Mouse (Mus musculus): ENCODE data around the gene Scap. TPM values are rescaled to one million over a fixed set of nuclear protein-coding genes. Genes with fewer than 3 reads are reported as not detected.

Gene Scap
- polyA plus RNA-seq, 1 experiment from 2014 or later: 24.5 TPM

DNA sequence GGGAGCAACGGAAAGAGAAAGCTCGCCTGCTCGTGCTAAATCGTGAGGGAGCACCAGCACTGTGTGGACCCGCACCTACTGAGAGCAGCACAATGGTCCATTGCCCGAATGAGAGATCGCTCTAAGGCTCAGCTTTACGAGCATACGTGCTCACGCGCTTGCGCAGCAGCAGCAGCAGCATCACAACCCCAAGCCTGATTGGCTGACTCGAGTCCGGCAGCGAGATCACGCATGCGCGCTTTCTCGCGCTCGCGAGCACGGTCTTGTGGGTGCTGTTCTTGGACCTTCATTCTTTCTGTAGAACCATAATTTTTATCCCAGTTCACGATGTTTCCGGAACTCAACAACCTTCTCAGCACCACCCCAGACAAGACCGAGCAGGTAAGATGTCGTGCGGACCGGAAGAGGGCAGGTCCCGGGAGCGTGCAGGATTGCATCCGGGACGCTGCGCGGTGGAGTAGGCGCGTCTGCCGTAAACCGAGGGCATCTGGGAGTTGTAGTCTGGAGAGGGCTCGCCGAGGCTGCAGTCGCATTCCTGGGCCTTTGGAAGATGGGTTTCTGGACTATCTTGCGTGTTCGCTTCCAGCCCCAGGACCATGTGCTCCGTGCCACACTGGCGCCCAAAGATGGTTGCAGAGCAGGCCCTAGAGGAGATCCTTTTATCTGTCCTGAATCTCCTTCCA, 28.0 kb upstream of the Scap start, which contains the start of gene Elp6:
Gene Elp6 (plus strand): TSS at position 205 of the 683 bp plus-strand sequence.
- no peaks in the 10 kb centered on the region for H3K9me3 ChIP-seq (replicated peaks; ENCODE audit: control insufficient read depth, low read length)
- peak within 1 kb of the TSS; percentile 94 for H3K27ac ChIP-seq (ENCODE audit: low read depth, low read length)
- 0 out of 2 replicates have a peak, but pooled peaks cover 4% of the 10 kb centered on the region for H3K4me1 ChIP-seq (ENCODE audit: control insufficient read depth, insufficient read depth, low read length)
- under 1% methylated on average over 46 of the region's 46 CpGs for WGBS
- H3K9ac ChIP-seq (ENCODE audit: low read length): peak within 1 kb of the TSS; percentile 74
- H3K36me3 ChIP-seq (ENCODE audit: control insufficient read depth, insufficient read depth, low read length): peaks cover 3% of the 10 kb centered on the region
- H3K4me3 ChIP-seq (ENCODE audit: low read depth, low read length): peak within 1 kb of the TSS; percentile 49
- ATAC-seq (peak; percentile 99), DNase-seq (ENCODE audit: low spot score) (peak; percentile 97)
- peak within 1 kb of the TSS; percentile 81 for H3K4me2 ChIP-seq (ENCODE audit: low read length)
- no peaks in the 10 kb centered on the region for H3K27me3 ChIP-seq (replicated peaks; ENCODE audit: control insufficient read depth, insufficient read depth, low read length)

DNA sequence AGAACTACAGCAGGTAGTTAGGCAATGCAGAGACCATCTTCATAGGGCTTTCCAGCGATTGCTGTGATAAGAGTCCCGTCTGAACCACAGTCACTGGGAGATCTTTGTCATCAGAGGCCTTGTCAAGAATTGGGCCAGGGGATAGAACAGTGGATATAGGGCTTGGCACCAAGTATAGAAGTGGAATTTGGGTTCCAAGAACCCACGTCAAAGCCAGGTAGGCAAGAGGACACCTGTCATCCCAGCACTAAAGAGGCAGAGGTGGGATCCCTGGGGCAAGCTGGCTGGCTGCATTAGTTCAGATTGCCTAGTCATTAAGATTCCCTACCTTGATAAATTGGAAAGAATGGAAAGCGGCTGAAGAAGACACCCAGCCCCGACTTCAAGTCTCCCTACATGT, 26.7 kb upstream of the Scap start:
- Histone ChIP-seq H3K27me3 (replicated peaks; ENCODE audit: control insufficient read depth, insufficient read depth, low read length) (no peaks in the 10 kb centered on the region), H3K36me3 (ENCODE audit: control insufficient read depth, insufficient read depth, low read length) (peaks cover 13% of the 10 kb centered on the region), H3K4me3 (ENCODE audit: low read depth, low read length) (no peak overlapping the region), H3K9ac (ENCODE audit: low read length) (no peak overlapping the region; the same call in 1 of the 2 replicates), H3K27ac (ENCODE audit: low read depth, low read length) (no peak overlapping the region), H3K4me2 (ENCODE audit: low read length) (no peak overlapping the region; the same call in 1 of the 2 replicates), H3K4me1 (ENCODE audit: control insufficient read depth, insufficient read depth, low read length) (0 out of 2 replicates have a peak, but pooled peaks cover 4% of the 10 kb centered on the region), H3K9me3 (replicated peaks; ENCODE audit: control insufficient read depth, low read length) (no peaks in the 10 kb centered on the region)
- DNase-seq (ENCODE audit: low spot score) (no peak), ATAC-seq (no peak)
- 96% methylated on average over 5 of the region's 5 CpGs for WGBS

- Histone ChIP-seq H3K4me1 (ENCODE audit: control insufficient read depth, insufficient read depth, low read length) (no peaks in the 10 kb centered on the region), H3K4me3 (ENCODE audit: low read depth, low read length) (no peak overlapping the region), H3K9ac (ENCODE audit: low read length) (no peak overlapping the region), H3K9me3 (replicated peaks; ENCODE audit: control insufficient read depth, low read length) (no peaks in the 10 kb centered on the region), H3K4me2 (ENCODE audit: low read length) (no peak overlapping the region), H3K36me3 (ENCODE audit: control insufficient read depth, insufficient read depth, low read length) (peaks cover 68% of the 10 kb centered on the region), H3K27me3 (replicated peaks; ENCODE audit: control insufficient read depth, insufficient read depth, low read length) (no peaks in the 10 kb centered on the region), H3K27ac (ENCODE audit: low read depth, low read length) (no peak overlapping the region)
- no peak for ATAC-seq
- DNase-seq (ENCODE audit: low spot score): no peak
- 89% methylated on average over 5 of the region's 5 CpGs for WGBS
Measured at GRCm38 (mm10) chr9:110314706-110315105, 18.4 kb upstream of the Scap start.

- Histone ChIP-seq H3K9me3 (replicated peaks; ENCODE audit: control insufficient read depth, low read length) (no peaks in the 10 kb centered on the region), H3K4me3 (ENCODE audit: low read depth, low read length) (no peak overlapping the region), H3K9ac (ENCODE audit: low read length) (no peak overlapping the region), H3K27me3 (replicated peaks; ENCODE audit: control insufficient read depth, insufficient read depth, low read length) (no peaks in the 10 kb centered on the region), H3K27ac (ENCODE audit: low read depth, low read length) (no peak overlapping the region), H3K4me2 (ENCODE audit: low read length) (no peak overlapping the region), H3K4me1 (ENCODE audit: control insufficient read depth, insufficient read depth, low read length) (no peaks in the 10 kb centered on the region), H3K36me3 (ENCODE audit: control insufficient read depth, insufficient read depth, low read length) (peaks cover 68% of the 10 kb centered on the region)
- DNase-seq (ENCODE audit: low spot score): no peak
- no peak for ATAC-seq
- 95% methylated on average over 6 of the region's 6 CpGs for WGBS
Measured at GRCm38 (mm10) chr9:110315410-110315809, 17.7 kb upstream of the Scap start.

DNA sequence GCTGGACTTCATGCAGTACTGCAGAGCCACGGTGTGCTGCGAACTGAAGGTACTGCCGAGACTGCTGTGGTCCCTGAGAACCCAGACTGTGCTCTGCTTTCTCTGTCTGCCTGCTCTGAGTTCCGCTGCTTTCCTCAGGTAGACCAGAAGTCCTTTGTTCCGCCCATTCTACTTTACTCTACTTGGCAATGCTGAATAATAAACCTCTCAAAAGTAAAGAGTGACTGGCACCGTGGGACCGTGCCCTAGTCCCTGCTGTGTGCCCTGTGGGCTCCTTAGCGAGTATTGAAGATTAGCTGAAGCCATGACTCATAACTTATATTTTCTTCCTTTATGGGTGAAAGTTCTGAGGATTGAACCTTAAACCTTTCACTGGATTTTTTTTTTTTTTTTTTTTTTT, 17.2 kb upstream of the Scap start:
- peaks cover 66% of the 10 kb centered on the region for H3K36me3 ChIP-seq (ENCODE audit: control insufficient read depth, insufficient read depth, low read length)

DNA sequence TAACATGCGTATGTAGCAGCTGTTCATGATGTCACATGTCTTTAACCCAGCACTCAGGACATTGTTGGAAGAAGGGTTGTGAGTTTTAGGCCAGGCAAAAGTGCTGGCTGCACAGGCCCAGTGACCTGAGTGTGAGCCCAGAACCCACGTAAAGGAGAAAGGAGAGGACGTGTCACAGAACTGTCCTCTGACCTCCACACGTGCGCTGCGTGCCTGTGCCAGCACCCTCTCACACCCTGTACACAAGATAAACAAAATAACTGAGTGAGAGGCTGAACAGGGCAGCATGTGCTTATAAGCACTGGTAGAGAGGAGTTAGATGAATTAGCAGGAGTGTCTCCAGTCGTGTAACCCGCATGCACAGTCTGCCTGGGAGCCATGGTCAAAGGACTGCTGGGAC, 16.6 kb upstream of the Scap start:
- no peak for ATAC-seq
- H3K27ac ChIP-seq (ENCODE audit: low read depth, low read length): no peak overlapping the region
- H3K4me3 ChIP-seq (ENCODE audit: low read depth, low read length): no peak overlapping the region
- H3K4me1 ChIP-seq (ENCODE audit: control insufficient read depth, insufficient read depth, low read length): no peaks in the 10 kb centered on the region
- DNase-seq (ENCODE audit: low spot score): no peak
- H3K9ac ChIP-seq (ENCODE audit: low read length): no peak overlapping the region
- H3K36me3 ChIP-seq (ENCODE audit: control insufficient read depth, insufficient read depth, low read length): peaks cover 67% of the 10 kb centered on the region
- 96% methylated on average over 8 of the region's 8 CpGs for WGBS
- no peaks in the 10 kb centered on the region for H3K27me3 ChIP-seq (replicated peaks; ENCODE audit: control insufficient read depth, insufficient read depth, low read length)
- no peaks in the 10 kb centered on the region for H3K9me3 ChIP-seq (replicated peaks; ENCODE audit: control insufficient read depth, low read length)
- no peak overlapping the region for H3K4me2 ChIP-seq (ENCODE audit: low read length)

More for the DNA sequence above, 17.2 kb upstream of the Scap start:
- 94% methylated on average over 8 of the region's 8 CpGs for WGBS
- Histone ChIP-seq H3K4me2 (ENCODE audit: low read length) (no peak overlapping the region), H3K4me3 (ENCODE audit: low read depth, low read length) (no peak overlapping the region), H3K4me1 (ENCODE audit: control insufficient read depth, insufficient read depth, low read length) (no peaks in the 10 kb centered on the region), H3K27me3 (replicated peaks; ENCODE audit: control insufficient read depth, insufficient read depth, low read length) (no peaks in the 10 kb centered on the region), H3K27ac (ENCODE audit: low read depth, low read length) (no peak overlapping the region), H3K9ac (ENCODE audit: low read length) (no peak overlapping the region), H3K9me3 (replicated peaks; ENCODE audit: control insufficient read depth, low read length) (no peaks in the 10 kb centered on the region)
- DNase-seq (ENCODE audit: low spot score) (no peak), ATAC-seq (no peak)

DNA sequence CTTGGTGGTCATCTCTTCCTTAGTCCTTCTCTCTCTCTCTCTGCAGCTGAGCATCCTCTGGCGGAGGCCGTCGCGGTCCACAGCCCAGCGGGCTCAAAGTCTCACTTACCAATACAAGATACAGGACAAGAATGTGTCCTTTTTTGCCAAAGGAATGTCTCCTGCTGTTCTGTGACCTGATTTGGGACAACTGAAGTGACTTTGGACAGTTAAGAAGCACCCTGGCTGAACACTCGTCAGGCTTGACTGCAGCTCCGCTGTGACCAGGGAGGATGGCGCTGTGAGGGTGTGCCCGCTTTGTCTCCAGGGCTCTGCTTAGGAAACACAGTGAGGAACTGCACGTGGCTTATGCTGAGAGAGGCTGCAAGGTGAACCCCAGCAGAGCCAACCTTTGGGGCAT, 12.3 kb upstream of the Scap start:
- Histone ChIP-seq H3K27ac (ENCODE audit: low read depth, low read length) (no peak overlapping the region), H3K4me3 (ENCODE audit: low read depth, low read length) (no peak overlapping the region), H3K36me3 (ENCODE audit: control insufficient read depth, insufficient read depth, low read length) (peaks cover 35% of the 10 kb centered on the region), H3K9ac (ENCODE audit: low read length) (no peak overlapping the region), H3K27me3 (replicated peaks; ENCODE audit: control insufficient read depth, insufficient read depth, low read length) (no peaks in the 10 kb centered on the region), H3K4me1 (ENCODE audit: control insufficient read depth, insufficient read depth, low read length) (no peaks in the 10 kb centered on the region), H3K4me2 (ENCODE audit: low read length) (no peak overlapping the region), H3K9me3 (replicated peaks; ENCODE audit: control insufficient read depth, low read length) (no peaks in the 10 kb centered on the region)
- 86% methylated on average over 10 of the region's 10 CpGs for WGBS
- DNase-seq (ENCODE audit: low spot score): no peak
- ATAC-seq: no peak

DNA sequence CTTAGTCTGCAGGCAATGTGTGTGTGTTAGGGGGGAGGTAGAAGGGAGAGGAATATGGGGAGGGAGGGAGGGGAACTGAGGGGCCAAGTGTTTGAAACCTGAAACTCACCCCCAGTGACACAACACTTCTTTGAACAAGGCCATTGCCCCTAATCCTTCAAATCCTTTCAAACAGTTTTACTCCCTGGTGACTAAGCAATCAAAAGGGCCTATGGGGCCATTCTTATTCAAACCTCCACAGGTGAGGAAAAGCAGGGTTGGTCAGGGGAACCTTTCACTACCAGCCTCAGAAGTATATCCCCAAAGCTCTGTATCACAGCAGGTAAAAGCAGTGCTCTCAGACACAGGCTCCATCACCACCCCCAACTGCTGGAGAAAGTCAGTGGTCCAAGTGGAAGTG, 10.1 kb upstream of the Scap start:
- Histone ChIP-seq H3K27me3 (replicated peaks; ENCODE audit: control insufficient read depth, insufficient read depth, low read length) (no peaks in the 10 kb centered on the region), H3K4me1 (ENCODE audit: control insufficient read depth, insufficient read depth, low read length) (no peaks in the 10 kb centered on the region), H3K9ac (ENCODE audit: low read length) (no peak overlapping the region), H3K9me3 (replicated peaks; ENCODE audit: control insufficient read depth, low read length) (no peaks in the 10 kb centered on the region), H3K4me3 (ENCODE audit: low read depth, low read length) (no peak overlapping the region), H3K27ac (ENCODE audit: low read depth, low read length) (no peak overlapping the region), H3K4me2 (ENCODE audit: low read length) (no peak overlapping the region), H3K36me3 (ENCODE audit: control insufficient read depth, insufficient read depth, low read length) (peaks cover 22% of the 10 kb centered on the region)
- DNase-seq (ENCODE audit: low spot score): no peak
- no peak for ATAC-seq

DNA sequence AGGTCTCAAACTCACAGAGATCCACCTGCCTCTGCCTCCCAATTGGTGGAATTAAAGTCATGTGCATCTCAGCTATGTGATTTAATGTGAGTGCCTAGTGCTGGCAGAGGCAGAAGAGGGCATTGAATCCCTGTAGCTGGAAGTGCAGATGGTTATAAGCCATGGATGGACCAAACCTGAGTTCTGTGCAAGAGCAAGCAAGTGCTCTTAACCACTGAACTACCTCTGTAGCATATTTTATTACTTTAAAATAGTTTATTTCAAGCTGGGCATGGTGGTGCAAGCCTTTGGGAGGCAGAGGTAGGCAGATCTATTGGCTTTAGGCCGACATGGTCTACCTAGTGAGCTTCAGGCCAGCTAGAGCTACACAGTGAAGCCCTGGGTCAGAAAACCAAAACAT, 8.9 kb upstream of the Scap start:
- no peak for ATAC-seq
- no peak for DNase-seq (ENCODE audit: low spot score)
- no peak overlapping the region for H3K9ac ChIP-seq (ENCODE audit: low read length)
- no peaks in the 10 kb centered on the region for H3K9me3 ChIP-seq (replicated peaks; ENCODE audit: control insufficient read depth, low read length)
- WGBS: 90% methylated on average over 1 of the region's 1 CpGs
- no peak overlapping the region for H3K4me3 ChIP-seq (ENCODE audit: low read depth, low read length)
- H3K4me1 ChIP-seq (ENCODE audit: control insufficient read depth, insufficient read depth, low read length): no peaks in the 10 kb centered on the region
- H3K4me2 ChIP-seq (ENCODE audit: low read length): no peak overlapping the region
- peaks cover 19% of the 10 kb centered on the region for H3K36me3 ChIP-seq (ENCODE audit: control insufficient read depth, insufficient read depth, low read length)
- H3K27ac ChIP-seq (ENCODE audit: low read depth, low read length): no peak overlapping the region
- no peaks in the 10 kb centered on the region for H3K27me3 ChIP-seq (replicated peaks; ENCODE audit: control insufficient read depth, insufficient read depth, low read length)
